9 mouse cellular contexts compared by ENCODE assay signal in genomic region chr10:23350011-23350911, GRCm38 (mm10). TPM values are rescaled to one million over a fixed set of nuclear protein-coding genes. Genes with fewer than 3 reads are reported as not detected.
DNase-seq lines count a peak whose midpoint lies in the region; ATAC-seq and TF ChIP-seq lines count a peak whose summit lies in the region.
"Had no signal": no experiment of that assay in that cellular context is flagged by ENCODE, and none has a peak within 500 bp of the region (broad histone marks: within the 10 kb centered on the region; RNA-seq: fewer than 3 reads in every experiment).

TSS of gene Eya4 (minus strand) at chr10:23350786.

- no peaks in the 10 kb centered on the region for H3K9me3 ChIP-seq in forebrain, postnatal 0 days (ENCODE audit: low read length)
- H3K9me3 ChIP-seq in hindbrain, embryonic 16.5 days (ENCODE audit: control insufficient read depth, low read length), result no peaks in the 10 kb centered on the region
- no peaks in the 10 kb centered on the region for H3K9me3 ChIP-seq in neural tube, embryonic 14.5 days (ENCODE audit: control insufficient read depth, low read length)

- H3K4me2 ChIP-seq in forebrain, postnatal 0 days (ENCODE audit: low read depth), result peak within 1 kb of the TSS; percentile 95
- H3K4me2 ChIP-seq in hindbrain, embryonic 16.5 days (ENCODE audit: low read length), result peak within 1 kb of the TSS; percentile 98
- peak within 1 kb of the TSS; percentile 89 for H3K4me2 ChIP-seq in neural tube, embryonic 14.5 days (ENCODE audit: low read depth, low read length)

- H3K4me3 ChIP-seq in forebrain, postnatal 0 days (ENCODE audit: low read depth, low read length), result peak within 1 kb of the TSS; percentile 57
- H3K4me3 ChIP-seq in hindbrain, embryonic 16.5 days (ENCODE audit: low read length), result peak within 1 kb of the TSS; percentile 69
- peak within 1 kb of the TSS; percentile 45 for H3K4me3 ChIP-seq in neural tube, embryonic 14.5 days (ENCODE audit: low read depth, low read length)

- peaks cover 16% of the 10 kb centered on the region for H3K4me1 ChIP-seq in forebrain, postnatal 0 days (ENCODE audit: insufficient read depth)
- H3K4me1 ChIP-seq in hindbrain, embryonic 16.5 days (ENCODE audit: control insufficient read depth, insufficient read depth, low read depth, low read length), result peaks cover 20% of the 10 kb centered on the region
- peaks cover 12% of the 10 kb centered on the region for H3K4me1 ChIP-seq in neural tube, embryonic 14.5 days (ENCODE audit: control insufficient read depth, insufficient read depth, low read length)

- peak within 1 kb of the TSS; percentile 41 for H3K9ac ChIP-seq in forebrain, postnatal 0 days
- H3K9ac ChIP-seq in hindbrain, embryonic 16.5 days (ENCODE audit: low read depth, low read length), result peak within 1 kb of the TSS; percentile 71
- H3K9ac ChIP-seq in neural tube, embryonic 14.5 days (replicated peaks; ENCODE audit: low read depth, low read length), result peak within 1 kb of the TSS; percentile 44

- H3K36me3 ChIP-seq in forebrain, postnatal 0 days (ENCODE audit: insufficient read depth), result no peaks in the 10 kb centered on the region
- H3K36me3 ChIP-seq in hindbrain, embryonic 16.5 days (ENCODE audit: control insufficient read depth, insufficient read depth, low read length), result no peaks in the 10 kb centered on the region
- no peaks in the 10 kb centered on the region for H3K36me3 ChIP-seq in neural tube, embryonic 14.5 days (ENCODE audit: control insufficient read depth, insufficient read depth, low read length)

- TF ChIP-seq CTCF in forebrain, postnatal 0 days (IDR thresholded peaks at IDR 0.05; ENCODE audit: low read depth), result no peak

- H3K27ac ChIP-seq in forebrain, postnatal 0 days (ENCODE audit: low read depth, low read length), result no peak within 1 kb of the TSS
- H3K27ac ChIP-seq in hindbrain, embryonic 16.5 days (ENCODE audit: low read depth, low read length), result no peak within 1 kb of the TSS
- no peak within 1 kb of the TSS for H3K27ac ChIP-seq in neural tube, embryonic 14.5 days (ENCODE audit: low read depth, low read length)

- DNase-seq in heart, adult 18-20 months, result peak; percentile 9 to 23
- no peak for DNase-seq in heart, adult 8-10 months (ENCODE audit: low spot score)
- peak; percentile 62 for DNase-seq in adrenal gland, postnatal 10 days
- DNase-seq in forebrain, postnatal 0 days, result peak; percentile 54
- peak; percentile 19 for DNase-seq in liver
- no peak for DNase-seq in thymus, adult 18-20 months

- peaks cover 4% of the 10 kb centered on the region for H3K27me3 ChIP-seq in forebrain, postnatal 0 days (ENCODE audit: insufficient read depth, low read length)
- peaks cover 15% of the 10 kb centered on the region for H3K27me3 ChIP-seq in hindbrain, embryonic 16.5 days (replicated peaks; ENCODE audit: control insufficient read depth, insufficient read depth, low read length)
- peaks cover 10% of the 10 kb centered on the region; the same call in 1 of the 2 replicates for H3K27me3 ChIP-seq in neural tube, embryonic 14.5 days (ENCODE audit: control insufficient read depth, insufficient read depth, low read length)
- H3K27me3 ChIP-seq: CH12.LX had no signal

- WGBS in forebrain, postnatal 0 days, result 1% methylated on average over 60 of the region's 79 CpGs
- WGBS in hindbrain, embryonic 16.5 days, result 3% methylated on average over 46 of the region's 79 CpGs
- WGBS in neural tube, embryonic 14.5 days, result 2% methylated on average over 65 of the region's 79 CpGs

- peak; percentile 90 for ATAC-seq in forebrain, postnatal 0 days
- peak; percentile 92 for ATAC-seq in hindbrain, embryonic 16.5 days
- ATAC-seq in neural tube, embryonic 14.5 days (ENCODE audit: low read depth), result peak; percentile 90

RNA-seq across cellular contexts. Expression of gene Eya4, which starts in this region (rescaled TPM):
- under 1 TPM; 0.05 to 0.46 TPM for total RNA-seq in heart, adult 18-20 months (2021)
- under 1 TPM; 0.11 to 0.57 (median 0.33) TPM for total RNA-seq in heart, adult 8-10 months (2022)
- total RNA-seq in adrenal gland, postnatal 10 days (2021), result 1 to 10 TPM; 2.3 to 4.8 TPM
- total RNA-seq in forebrain, postnatal 0 days (2014; rRNA removed), result 0.95 and 1.3 TPM in 2 replicates
- polyA plus RNA-seq in forebrain, postnatal 0 days (2015; fragmentation: Nextera tagmentation; extraction: Ambion mirVana), result 0.48 TPM in 2 replicates
- polyA plus RNA-seq in hindbrain, embryonic 16.5 days (2015; fragmentation: Nextera tagmentation; extraction: Ambion mirVana), result 0.49 and 0.69 TPM in 2 replicates
- 0.21 and 0.44 TPM in 2 replicates for polyA plus RNA-seq in neural tube, embryonic 14.5 days (2014; fragmentation: Nextera tagmentation; extraction: Ambion mirVana)

Comparison
In these comparisons a context has a peak if more than half of its experiments do, and no peak if none do; other contexts are left out.
1. Peak in DNase-seq in heart, adult 18-20 months; RNA of the gene not detected or under 1 TPM.
2. Peak in ATAC-seq, H3K4me3 ChIP-seq, H3K9ac ChIP-seq and H3K4me2 ChIP-seq in hindbrain, embryonic 16.5 days; RNA of the gene not detected or under 1 TPM.
3. Peak in ATAC-seq, H3K4me3 ChIP-seq, H3K9ac ChIP-seq and H3K4me2 ChIP-seq in neural tube, embryonic 14.5 days; RNA of the gene not detected or under 1 TPM.
4. DNase-seq: peak in adrenal gland, postnatal 10 days (single experiment), forebrain, postnatal 0 days (single experiment) and liver (single experiment); none in heart, adult 8-10 months (single experiment) and thymus, adult 18-20 months (0 of 2).
5. Peak in every context shown above with its lines, with median percentiles within 50 percentile points of each other: ATAC-seq, H3K4me2 ChIP-seq, H3K4me3 ChIP-seq and H3K9ac ChIP-seq.